26 mouse cellular contexts compared by ENCODE assay signal in genomic region chr10:17650997-17651750, GRCm38 (mm10).
DNase-seq lines count a peak whose midpoint lies in the region; ATAC-seq and TF ChIP-seq lines count a peak whose summit lies in the region.
"Had no signal": no experiment of that assay in that cellular context is flagged by ENCODE, and none has a peak within 500 bp of the region (broad histone marks: within the 10 kb centered on the region; RNA-seq: fewer than 3 reads in every experiment).

No protein-coding gene starts in this region.

- 0 out of 2 replicates have a peak, but pooled peaks cover 9% of the 10 kb centered on the region for H3K4me1 ChIP-seq in kidney, embryonic 14.5 days (ENCODE audit: control insufficient read depth, insufficient read depth, low read length)
- peaks cover 9% of the 10 kb centered on the region; the same call in 1 of the 2 replicates for H3K4me1 ChIP-seq in kidney, adult 2 months (ENCODE audit: control insufficient read depth, insufficient read depth, low read length)
- H3K4me1 ChIP-seq in intestine, embryonic 14.5 days (replicated peaks; ENCODE audit: control insufficient read depth, insufficient read depth, low read length), result peaks cover 3% of the 10 kb centered on the region
- H3K4me1 ChIP-seq in liver, embryonic 11.5 days (replicated peaks; ENCODE audit: control insufficient read depth, insufficient read depth, low read length), result peaks cover 9% of the 10 kb centered on the region
- H3K4me1 ChIP-seq in small intestine, adult 2 months (ENCODE audit: control insufficient read depth, insufficient read depth, insufficient read length, low read length), result peaks cover 25% of the 10 kb centered on the region
- peaks cover 28% of the 10 kb centered on the region for H3K4me1 ChIP-seq in embryonic facial prominence, embryonic 10.5 days
- H3K4me1 ChIP-seq in midbrain, embryonic 16.5 days (ENCODE audit: control insufficient read depth, insufficient read depth, low read length), result no peaks in the 10 kb centered on the region
- H3K4me1 ChIP-seq: midbrain, embryonic 15.5 days had no signal

- H3K36me3 ChIP-seq in kidney, embryonic 14.5 days (ENCODE audit: control insufficient read depth, insufficient read depth, low read length), result no peaks in the 10 kb centered on the region
- H3K36me3 ChIP-seq in kidney, adult 2 months (ENCODE audit: control insufficient read depth, insufficient read depth, low read length), result no peaks in the 10 kb centered on the region
- H3K36me3 ChIP-seq in intestine, embryonic 14.5 days (ENCODE audit: control insufficient read depth, insufficient read depth, low read length), result no peaks in the 10 kb centered on the region
- no peaks in the 10 kb centered on the region for H3K36me3 ChIP-seq in liver, embryonic 11.5 days (ENCODE audit: control insufficient read depth, insufficient read depth, low read length)
- H3K36me3 ChIP-seq in small intestine, adult 2 months (ENCODE audit: control insufficient read depth, insufficient read depth, low read length), result no peaks in the 10 kb centered on the region
- H3K36me3 ChIP-seq in embryonic facial prominence, embryonic 10.5 days (replicated peaks), result no peaks in the 10 kb centered on the region
- no peaks in the 10 kb centered on the region for H3K36me3 ChIP-seq in midbrain, embryonic 16.5 days (ENCODE audit: control insufficient read depth, insufficient read depth, low read length)
- H3K36me3 ChIP-seq: embryonic facial prominence, embryonic 15.5 days; heart, embryonic 13.5 days; midbrain, embryonic 15.5 days; neural tube, embryonic 15.5 days had no signal

- H3K4me2 ChIP-seq in kidney, embryonic 14.5 days (replicated peaks; ENCODE audit: low read depth, low read length), result no peak overlapping the region
- H3K4me2 ChIP-seq in intestine, embryonic 14.5 days (ENCODE audit: low read length), result no peak overlapping the region
- H3K4me2 ChIP-seq in liver, embryonic 11.5 days, result no peak overlapping the region
- no peak overlapping the region for H3K4me2 ChIP-seq in midbrain, embryonic 16.5 days (ENCODE audit: low read length)
- H3K4me2 ChIP-seq: embryonic facial prominence, embryonic 15.5 days; heart, embryonic 13.5 days; midbrain, embryonic 15.5 days; neural tube, embryonic 15.5 days had no signal

- no peak for ATAC-seq in kidney, embryonic 14.5 days (ENCODE audit: low FRiP score, low TSS enrichment)
- ATAC-seq in intestine, embryonic 14.5 days (replicated peaks; ENCODE audit: low FRiP score, low TSS enrichment, low read depth), result peak; percentile 77
- peak; percentile 54 for ATAC-seq in liver, embryonic 11.5 days (replicated peaks; ENCODE audit: low FRiP score)
- ATAC-seq in midbrain, embryonic 16.5 days, result no peak
- ATAC-seq: hindbrain, postnatal 0 days; midbrain, embryonic 15.5 days had no signal

- no peak for DNase-seq in kidney, adult 2 months
- DNase-seq in intestine, embryonic 14.5 days (ENCODE audit: low spot score), result peak; percentile 57
- no peak for DNase-seq in liver, embryonic 11.5 days (ENCODE audit: low spot score)
- DNase-seq in embryonic facial prominence, embryonic 10.5 days (ENCODE audit: low spot score), result no peak
- no peak for DNase-seq in thymus, postnatal 4 days
- DNase-seq: adrenal gland, adult 2 months; cerebellum, postnatal 14 days; embryo, embryonic 11 days; heart, postnatal 4 days; kidney, postnatal 4 days; layer of hippocampus, adult 9-11 months; left cerebral cortex, postnatal 4 days; lung, adult 18-20 months; lung, postnatal 14 days; spleen, adult 18-20 months; thymus, postnatal 14 days had no signal

- WGBS in kidney, embryonic 14.5 days, result 78% methylated on average over 6 of the region's 6 CpGs
- 73% methylated on average over 6 of the region's 6 CpGs for WGBS in kidney, adult 2 months
- WGBS in intestine, embryonic 14.5 days, result 63% methylated on average over 6 of the region's 6 CpGs
- 63% methylated on average over 6 of the region's 6 CpGs for WGBS in liver, embryonic 11.5 days
- 31% methylated on average over 6 of the region's 6 CpGs for WGBS in small intestine, adult 2 months
- 87% methylated on average over 6 of the region's 6 CpGs for WGBS in embryonic facial prominence, embryonic 10.5 days
- WGBS in midbrain, embryonic 16.5 days, result 92% methylated on average over 6 of the region's 6 CpGs

- no peaks in the 10 kb centered on the region for H3K9me3 ChIP-seq in kidney, embryonic 14.5 days (ENCODE audit: control insufficient read depth, low read length)
- H3K9me3 ChIP-seq in intestine, embryonic 14.5 days (ENCODE audit: control insufficient read depth, low read length), result no peaks in the 10 kb centered on the region
- no peaks in the 10 kb centered on the region for H3K9me3 ChIP-seq in liver, embryonic 11.5 days (ENCODE audit: control insufficient read depth, low read length)
- H3K9me3 ChIP-seq in embryonic facial prominence, embryonic 10.5 days, result no peaks in the 10 kb centered on the region
- H3K9me3 ChIP-seq in midbrain, embryonic 16.5 days (replicated peaks; ENCODE audit: control insufficient read depth, low read length, poor library complexity, severe bottlenecking), result no peaks in the 10 kb centered on the region
- H3K9me3 ChIP-seq: embryonic facial prominence, embryonic 15.5 days; heart, embryonic 13.5 days; megakaryocyte, embryonic 14.5 days; midbrain, embryonic 15.5 days; neural tube, embryonic 15.5 days had no signal

- no peaks in the 10 kb centered on the region for H3K27me3 ChIP-seq in kidney, embryonic 14.5 days (ENCODE audit: control insufficient read depth, insufficient read depth, low read length)
- no peaks in the 10 kb centered on the region for H3K27me3 ChIP-seq in kidney, adult 2 months (replicated peaks; ENCODE audit: control insufficient read depth, insufficient read depth, low read length)
- H3K27me3 ChIP-seq in intestine, embryonic 14.5 days (replicated peaks; ENCODE audit: control insufficient read depth, insufficient read depth, low read length), result no peaks in the 10 kb centered on the region
- H3K27me3 ChIP-seq in liver, embryonic 11.5 days (replicated peaks; ENCODE audit: control insufficient read depth, insufficient read depth, low read length), result no peaks in the 10 kb centered on the region
- no peaks in the 10 kb centered on the region for H3K27me3 ChIP-seq in small intestine, adult 2 months (ENCODE audit: control insufficient read depth, insufficient read depth, low read length)
- H3K27me3 ChIP-seq in embryonic facial prominence, embryonic 10.5 days (replicated peaks; ENCODE audit: low read depth, poor library complexity, severe bottlenecking), result no peaks in the 10 kb centered on the region
- H3K27me3 ChIP-seq in midbrain, embryonic 16.5 days (ENCODE audit: control insufficient read depth, insufficient read depth, low read depth, low read length), result no peaks in the 10 kb centered on the region
- H3K27me3 ChIP-seq: embryonic facial prominence, embryonic 15.5 days; heart, embryonic 13.5 days; megakaryocyte, embryonic 14.5 days; midbrain, embryonic 15.5 days; neural tube, embryonic 15.5 days had no signal

- no peak overlapping the region for H3K9ac ChIP-seq in kidney, embryonic 14.5 days (ENCODE audit: low read depth, low read length)
- no peak overlapping the region for H3K9ac ChIP-seq in intestine, embryonic 14.5 days (ENCODE audit: low read length)
- no peak overlapping the region for H3K9ac ChIP-seq in liver, embryonic 11.5 days (ENCODE audit: low read depth, low read length)
- H3K9ac ChIP-seq in midbrain, embryonic 16.5 days (ENCODE audit: low read depth, low read length), result no peak overlapping the region
- H3K9ac ChIP-seq: embryonic facial prominence, embryonic 15.5 days; heart, embryonic 13.5 days; midbrain, embryonic 15.5 days; neural tube, embryonic 15.5 days had no signal

- H3K4me3 ChIP-seq in kidney, embryonic 14.5 days (ENCODE audit: low read length), result no peak overlapping the region
- H3K4me3 ChIP-seq in kidney, adult 2 months (ENCODE audit: insufficient read depth, low read depth, low read length), result no peak overlapping the region
- H3K4me3 ChIP-seq in intestine, embryonic 14.5 days (ENCODE audit: low read depth, low read length), result no peak overlapping the region
- no peak overlapping the region for H3K4me3 ChIP-seq in liver, embryonic 11.5 days (ENCODE audit: low read depth, low read length)
- no peak overlapping the region; the same call in 1 of the 2 replicates for H3K4me3 ChIP-seq in small intestine, adult 2 months (ENCODE audit: low read depth, low read length)
- H3K4me3 ChIP-seq in embryonic facial prominence, embryonic 10.5 days, result no peak overlapping the region
- H3K4me3 ChIP-seq in midbrain, embryonic 16.5 days (ENCODE audit: low read depth, low read length), result no peak overlapping the region
- H3K4me3 ChIP-seq: embryonic facial prominence, embryonic 15.5 days; heart, embryonic 13.5 days; left cerebral cortex, adult 2 months; megakaryocyte, embryonic 14.5 days; midbrain, embryonic 15.5 days; neural tube, embryonic 15.5 days had no signal

- TF ChIP-seq POLR2A in kidney, adult 2 months (IDR thresholded peaks at IDR 0.05; ENCODE audit: low read depth, low read length), result no peak
- TF ChIP-seq POLR2A in small intestine, adult 2 months (IDR thresholded peaks at IDR 0.05; ENCODE audit: low read depth, low read length), result no peak

- TF ChIP-seq CTCF in kidney, adult 2 months (conservative IDR thresholded peaks at IDR 0.05; ENCODE audit: insufficient read depth, insufficient read length, low read depth, low read length), result no peak
- TF ChIP-seq CTCF in small intestine, adult 2 months (IDR thresholded peaks at IDR 0.05; ENCODE audit: extremely low read depth, insufficient read length, insufficient replicate concordance, low read depth, low read length), result no peak

- peak overlapping the region; percentile 62 for H3K27ac ChIP-seq in kidney, embryonic 14.5 days (ENCODE audit: low read depth, low read length)
- H3K27ac ChIP-seq in kidney, adult 2 months (ENCODE audit: insufficient read depth, low read depth, low read length), result no peak overlapping the region
- peak overlapping the region; percentile 64 for H3K27ac ChIP-seq in intestine, embryonic 14.5 days (ENCODE audit: low read depth)
- peak overlapping the region; percentile 28 for H3K27ac ChIP-seq in liver, embryonic 11.5 days (ENCODE audit: low read depth, low read length)
- peak overlapping the region; percentile 100 for H3K27ac ChIP-seq in small intestine, adult 2 months (ENCODE audit: insufficient read depth, low read depth, low read length)
- H3K27ac ChIP-seq in embryonic facial prominence, embryonic 10.5 days (replicated peaks), result no peak overlapping the region
- no peak overlapping the region for H3K27ac ChIP-seq in midbrain, embryonic 16.5 days (ENCODE audit: low read length)
- H3K27ac ChIP-seq: embryonic facial prominence, embryonic 15.5 days; heart, embryonic 13.5 days; hindbrain, postnatal 0 days; left cerebral cortex, adult 2 months; midbrain, embryonic 15.5 days; neural tube, embryonic 15.5 days had no signal

Comparison
In these comparisons a context has a peak if more than half of its experiments do, and no peak if none do; other contexts are left out.
1. H3K27ac ChIP-seq: peak in kidney, embryonic 14.5 days (single experiment), intestine, embryonic 14.5 days (single experiment), liver, embryonic 11.5 days (single experiment) and small intestine, adult 2 months (single experiment); none in kidney, adult 2 months (single experiment), embryonic facial prominence, embryonic 10.5 days (single experiment) and midbrain, embryonic 16.5 days (single experiment).
2. ATAC-seq: peak in intestine, embryonic 14.5 days (single experiment) and liver, embryonic 11.5 days (single experiment); none in kidney, embryonic 14.5 days (single experiment) and midbrain, embryonic 16.5 days (single experiment).